Mouse (Mus musculus) liver, embryonic 13.5 days (tissue): Measurements from ENCODE around the gene Lhx1. TPM values are rescaled to one million over a fixed set of nuclear protein-coding genes. Genes with fewer than 3 reads are reported as not detected.
A peak's percentile ranks its signal among the peaks of the same experiment; 100 is the strongest.

ENCODE experiments used
- ATAC-seq: fragments of 200-750 bp; cut with Nextera tagmentation; 2 replicates; pipeline ENCODE4 v1.8.0; 2017; ENCODE audit warnings: low read depth, mild to moderate bottlenecking, moderate number of reproducible peaks, moderate library complexity
- DNase-seq: peaks from one replicate; pipeline ENCODE4 v3.0.0; 2022
- H3K27ac ChIP-seq: fragments of 300-500 bp; sonication (generic); 2 replicates; pipeline ENCODE4 v1.5.1; 2015; ENCODE audit warnings: moderate library complexity, mild to moderate bottlenecking, inconsistent platforms
- H3K27me3 ChIP-seq: fragments of 300-500 bp; sonication (generic); 2 replicates; pipeline ENCODE4 v1.6.1; 2015; ENCODE audit warnings: mild to moderate bottlenecking, inconsistent platforms
- H3K36me3 ChIP-seq: fragments of 300-500 bp; sonication (generic); 2 replicates; pipeline ENCODE4 v1.6.1; 2015; ENCODE audit warnings: mild to moderate bottlenecking, inconsistent platforms
- H3K4me1 ChIP-seq: fragments of 300-500 bp; sonication (generic); replicated peaks from 2 replicates; pipeline ENCODE4 v1.6.1; 2015; ENCODE audit warnings: inconsistent platforms
- H3K4me2 ChIP-seq: fragments of 300-500 bp; sonication (generic); 2 replicates; pipeline ENCODE4 v1.6.1; 2015; ENCODE audit warnings: inconsistent platforms, mild to moderate bottlenecking, moderate library complexity
- H3K4me3 ChIP-seq: fragments of 300-500 bp; sonication (generic); replicated peaks from 2 replicates; pipeline ENCODE4 v1.5.1; 2015; ENCODE audit warnings: mild to moderate bottlenecking, inconsistent platforms
- H3K9ac ChIP-seq: fragments of 300-500 bp; sonication (generic); 2 replicates; pipeline ENCODE4 v1.6.1; 2015; ENCODE audit warnings: mild to moderate bottlenecking, inconsistent platforms
- H3K9me3 ChIP-seq: fragments of 300-500 bp; sonication (generic); replicated peaks from 2 replicates; pipeline ENCODE4 v1.6.1; 2016; ENCODE audit warnings: inconsistent platforms
- WGBS: fragments of 180-500 bp; shearing (Covaris S2); methylation state at CpG from one replicate; pipeline ENCODE4 v1.1.7; 2015; ENCODE audit not compliant: insufficient replicate concordance; 5-methylcytosine and 5-hydroxymethylcytosine counted together
- polyA plus RNA-seq: library from polyadenylated mRNA; unstranded; fragments of >200 nt; fragmentation: Nextera tagmentation; extraction: Ambion mirVana; gene quantifications from 2 replicates; pipeline ENCODE4 v1.2.1, GENCODE M21; 2015

Gene Lhx1
- 0.02 and 0.05 TPM in 2 replicates for polyA plus RNA-seq

- no peak within 1 kb of the TSS for H3K27ac ChIP-seq
- H3K4me3 ChIP-seq: peak within 1 kb of the TSS; percentile 48
- peak within 1 kb of the TSS; percentile 64 for H3K4me2 ChIP-seq
- no peak for DNase-seq
- no peak for ATAC-seq
- H3K9ac ChIP-seq: no peak within 1 kb of the TSS
- under 1% methylated on average over 64 of the region's 64 CpGs for WGBS
- H3K36me3 ChIP-seq: no peaks in the 10 kb centered on the region
- peaks cover 23% of the 10 kb centered on the region for H3K4me1 ChIP-seq
- H3K27me3 ChIP-seq: peaks cover 100% of the 10 kb centered on the region
- no peaks in the 10 kb centered on the region for H3K9me3 ChIP-seq
Observed at GRCm38 (mm10) chr11:84525421-84526274, at the start of gene Lhx1. Gene Lhx1, minus strand, starts transcription at chr11:84525535.

DNA sequence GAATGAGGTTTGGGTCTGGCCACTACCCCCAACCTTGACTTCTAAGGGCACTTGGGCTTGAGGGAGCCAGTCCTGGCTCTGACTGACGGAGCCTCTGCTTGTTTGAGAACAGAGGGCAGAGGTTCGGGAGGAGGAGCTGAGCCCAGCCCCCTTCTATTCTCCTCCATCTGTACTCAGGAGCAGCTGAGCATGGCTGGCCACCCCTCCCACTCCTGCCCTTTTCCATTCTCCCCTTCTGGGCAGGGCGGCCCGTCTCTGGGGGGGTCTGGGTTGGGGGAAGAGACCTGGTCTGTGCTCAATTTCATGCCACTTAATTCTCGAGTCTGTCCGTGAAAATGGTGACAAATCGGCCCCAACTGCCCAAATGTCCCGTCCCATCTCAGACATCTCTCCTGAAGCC lies 49.5 kb upstream of the Lhx1 start:
- ATAC-seq (no peak), DNase-seq (no peak)
- no peak overlapping the region for H3K4me3 ChIP-seq
- no peak overlapping the region for H3K27ac ChIP-seq
- WGBS: 52% methylated on average over 8 of the region's 8 CpGs
- H3K4me2 ChIP-seq: no peak overlapping the region
- no peaks in the 10 kb centered on the region for H3K9me3 ChIP-seq
- H3K9ac ChIP-seq: no peak overlapping the region
- H3K36me3 ChIP-seq: no peaks in the 10 kb centered on the region
- peaks cover 31% of the 10 kb centered on the region for H3K27me3 ChIP-seq
- no peaks in the 10 kb centered on the region for H3K4me1 ChIP-seq

DNA sequence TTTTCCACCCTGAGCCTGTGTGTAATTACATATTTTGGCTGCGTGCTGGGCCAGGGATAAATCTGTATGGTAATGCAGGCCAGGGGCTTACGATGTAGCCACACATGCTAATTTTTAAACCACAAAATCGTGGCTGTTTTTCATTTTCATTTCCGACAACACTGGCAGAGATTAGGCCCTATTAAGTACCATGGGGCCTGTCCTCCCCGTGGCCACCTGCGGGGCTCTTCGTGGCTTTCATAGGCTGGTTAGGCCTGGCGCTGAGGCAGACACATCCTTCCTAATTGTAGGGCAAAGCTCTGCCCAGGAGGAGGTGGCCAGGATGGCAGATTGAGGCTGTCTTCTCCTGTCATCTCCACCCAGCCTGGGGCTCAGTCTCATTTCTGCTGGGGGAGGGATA lies 48.3 kb upstream of the Lhx1 start:
- WGBS: 65% methylated on average over 8 of the region's 8 CpGs
- H3K4me2 ChIP-seq: no peak overlapping the region
- no peak overlapping the region for H3K9ac ChIP-seq
- no peak overlapping the region for H3K4me3 ChIP-seq
- no peak for ATAC-seq
- no peaks in the 10 kb centered on the region for H3K9me3 ChIP-seq
- no peak overlapping the region for H3K27ac ChIP-seq
- DNase-seq: no peak
- 0 out of 2 replicates have a peak, but pooled peaks cover 6% of the 10 kb centered on the region for H3K4me1 ChIP-seq
- peaks cover 32% of the 10 kb centered on the region for H3K27me3 ChIP-seq
- H3K36me3 ChIP-seq: no peaks in the 10 kb centered on the region

GRCm38 (mm10) chr11:84570812-84571211 lies 45.5 kb upstream of the Lhx1 start:
- Histone ChIP-seq H3K4me2 (no peak overlapping the region), H3K9ac (no peak overlapping the region), H3K4me3 (no peak overlapping the region), H3K9me3 (no peaks in the 10 kb centered on the region), H3K27ac (no peak overlapping the region), H3K27me3 (peaks cover 49% of the 10 kb centered on the region), H3K36me3 (no peaks in the 10 kb centered on the region), H3K4me1 (0 out of 2 replicates have a peak, but pooled peaks cover 6% of the 10 kb centered on the region)
- no peak for DNase-seq
- 53% methylated on average over 5 of the region's 5 CpGs for WGBS
- ATAC-seq: no peak

DNA sequence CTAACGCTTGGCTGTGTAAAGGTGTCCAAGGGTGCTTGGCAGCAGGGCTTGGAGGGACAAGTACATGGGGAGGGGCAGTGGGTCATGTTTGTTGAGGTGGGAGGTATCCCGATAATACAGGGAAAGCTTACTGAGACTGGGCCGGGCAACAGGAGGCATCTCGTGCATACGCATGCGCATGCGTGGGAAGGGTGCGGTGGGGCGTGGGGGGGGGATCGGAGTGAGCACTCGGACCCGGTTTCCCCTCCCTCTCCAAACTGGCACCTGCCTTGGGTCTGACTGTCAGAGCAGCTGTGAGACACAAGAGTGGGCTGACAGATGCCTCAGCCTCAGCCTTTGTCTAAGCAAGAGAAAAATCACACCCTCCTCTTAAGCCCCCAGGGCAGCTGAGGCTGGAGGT lies 45.1 kb upstream of the Lhx1 start:
- no peak for DNase-seq
- Histone ChIP-seq H3K9me3 (no peaks in the 10 kb centered on the region), H3K36me3 (no peaks in the 10 kb centered on the region), H3K4me3 (no peak overlapping the region), H3K27ac (no peak overlapping the region), H3K9ac (no peak overlapping the region), H3K27me3 (peaks cover 53% of the 10 kb centered on the region), H3K4me2 (no peak overlapping the region), H3K4me1 (0 out of 2 replicates have a peak, but pooled peaks cover 6% of the 10 kb centered on the region)
- 65% methylated on average over 12 of the region's 12 CpGs for WGBS
- no peak for ATAC-seq

GRCm38 (mm10) chr11:84569052-84569751 lies 43.9 kb upstream of the Lhx1 start:
- Histone ChIP-seq H3K27ac (no peak overlapping the region), H3K4me2 (no peak overlapping the region), H3K27me3 (peaks cover 48% of the 10 kb centered on the region), H3K4me1 (0 out of 2 replicates have a peak, but pooled peaks cover 6% of the 10 kb centered on the region), H3K9ac (no peak overlapping the region), H3K9me3 (no peaks in the 10 kb centered on the region), H3K36me3 (no peaks in the 10 kb centered on the region), H3K4me3 (no peak overlapping the region)
- WGBS: 32% methylated on average over 5 of the region's 8 CpGs
- DNase-seq (no peak), ATAC-seq (no peak)

- Histone ChIP-seq H3K9me3 (no peaks in the 10 kb centered on the region), H3K4me3 (no peak overlapping the region), H3K4me2 (no peak overlapping the region), H3K4me1 (0 out of 2 replicates have a peak, but pooled peaks cover 6% of the 10 kb centered on the region), H3K9ac (no peak overlapping the region), H3K27me3 (peaks cover 53% of the 10 kb centered on the region), H3K36me3 (no peaks in the 10 kb centered on the region), H3K27ac (no peak overlapping the region)
- WGBS: 34% methylated on average over 5 of the region's 5 CpGs
- DNase-seq (no peak), ATAC-seq (no peak)
Observed at GRCm38 (mm10) chr11:84568482-84568881, 43.1 kb upstream of the Lhx1 start.

- Histone ChIP-seq H3K36me3 (no peaks in the 10 kb centered on the region), H3K27ac (no peak overlapping the region), H3K9me3 (no peaks in the 10 kb centered on the region), H3K4me2 (no peak overlapping the region), H3K9ac (no peak overlapping the region), H3K27me3 (peaks cover 61% of the 10 kb centered on the region), H3K4me1 (0 out of 2 replicates have a peak, but pooled peaks cover 6% of the 10 kb centered on the region), H3K4me3 (no peak overlapping the region)
- ATAC-seq: no peak
- DNase-seq: no peak
- 42% methylated on average over 8 of the region's 8 CpGs for WGBS
Observed at GRCm38 (mm10) chr11:84566691-84567090, 41.4 kb upstream of the Lhx1 start.

DNA sequence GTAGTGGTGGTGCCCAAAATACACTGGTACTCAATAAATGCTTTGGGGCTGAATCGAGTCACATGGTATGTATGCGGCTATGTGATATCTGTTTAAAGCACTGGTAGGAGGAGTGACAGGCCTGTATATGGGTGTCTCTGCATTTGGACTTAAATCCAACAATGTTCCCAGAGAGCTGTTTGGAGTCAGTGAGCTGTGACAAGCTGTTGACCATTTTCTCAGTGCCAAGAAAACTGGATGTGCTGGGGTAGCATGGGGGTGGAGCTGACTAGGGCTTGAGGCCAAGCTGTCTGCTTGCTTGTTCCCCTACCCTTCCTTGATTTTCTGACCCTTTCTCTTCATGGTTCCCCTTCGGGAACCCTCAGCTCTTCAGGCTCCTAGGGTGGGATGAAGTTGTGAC lies 39.9 kb upstream of the Lhx1 start:
- Histone ChIP-seq H3K36me3 (no peaks in the 10 kb centered on the region), H3K4me3 (no peak overlapping the region), H3K9me3 (no peaks in the 10 kb centered on the region), H3K27ac (no peak overlapping the region), H3K4me1 (0 out of 2 replicates have a peak, but pooled peaks cover 6% of the 10 kb centered on the region), H3K9ac (no peak overlapping the region), H3K4me2 (no peak overlapping the region), H3K27me3 (peaks cover 58% of the 10 kb centered on the region)
- DNase-seq: no peak
- WGBS: 61% methylated on average over 3 of the region's 3 CpGs
- ATAC-seq: no peak

- no peak overlapping the region for H3K9ac ChIP-seq
- no peak overlapping the region for H3K4me2 ChIP-seq
- no peak overlapping the region for H3K27ac ChIP-seq
- H3K4me1 ChIP-seq: no peaks in the 10 kb centered on the region
- no peak for ATAC-seq
- no peak overlapping the region for H3K4me3 ChIP-seq
- no peak for DNase-seq
- no peaks in the 10 kb centered on the region for H3K36me3 ChIP-seq
- no peaks in the 10 kb centered on the region for H3K9me3 ChIP-seq
- 36% methylated on average over 7 of the region's 7 CpGs for WGBS
- H3K27me3 ChIP-seq: peaks cover 54% of the 10 kb centered on the region
Observed at GRCm38 (mm10) chr11:84563360-84563759, 38.0 kb upstream of the Lhx1 start.

- Histone ChIP-seq H3K27me3 (peaks cover 49% of the 10 kb centered on the region), H3K4me1 (no peaks in the 10 kb centered on the region), H3K36me3 (no peaks in the 10 kb centered on the region), H3K4me2 (no peak overlapping the region), H3K4me3 (no peak overlapping the region), H3K9me3 (no peaks in the 10 kb centered on the region), H3K27ac (no peak overlapping the region), H3K9ac (no peak overlapping the region)
- ATAC-seq (no peak), DNase-seq (no peak)
- WGBS: 19% methylated on average over 9 of the region's 9 CpGs
Observed at GRCm38 (mm10) chr11:84562758-84563347, 37.5 kb upstream of the Lhx1 start.
